Mouse (Mus musculus) limb, embryonic 12.5 days (tissue): ENCODE results near the gene Ndst2. TPM values are rescaled to one million over a fixed set of nuclear protein-coding genes. Genes with fewer than 3 reads are reported as not detected.

ENCODE experiments used
- ATAC-seq: fragments of 200-750 bp; cut with Nextera tagmentation; 2 replicates; pipeline ENCODE4 v1.8.0; 2017; ENCODE audit warnings: low read depth, moderate TSS enrichment; ENCODE audit not compliant: insufficient number of reproducible peaks, insufficient read depth, low FRiP score, low TSS enrichment
- H3K27ac ChIP-seq: fragments of 300-500 bp; sonication (generic); 2 replicates; pipeline ENCODE4 v1.5.1; 2016; ENCODE audit warnings: mild to moderate bottlenecking, moderate library complexity
- H3K27me3 ChIP-seq: fragments of 300-500 bp; sonication (generic); 2 replicates; pipeline ENCODE4 v1.6.1; 2016; ENCODE audit warnings: mild to moderate bottlenecking, moderate library complexity
- H3K36me3 ChIP-seq: fragments of 300-500 bp; sonication (generic); 2 replicates; pipeline ENCODE4 v1.6.1; 2016; ENCODE audit warnings: mild to moderate bottlenecking, moderate library complexity
- H3K4me1 ChIP-seq: fragments of 300-500 bp; sonication (generic); replicated peaks from 2 replicates; pipeline ENCODE4 v1.6.1; 2016
- H3K4me2 ChIP-seq: fragments of 300-500 bp; sonication (generic); 2 replicates; pipeline ENCODE4 v1.6.1; 2016; ENCODE audit warnings: mild to moderate bottlenecking, moderate library complexity
- H3K4me3 ChIP-seq: fragments of 300-500 bp; sonication (generic); replicated peaks from 2 replicates; pipeline ENCODE4 v1.5.1; 2016; ENCODE audit warnings: mild to moderate bottlenecking
- H3K9ac ChIP-seq: fragments of 300-500 bp; sonication (generic); replicated peaks from 2 replicates; pipeline ENCODE4 v1.6.1; 2016; ENCODE audit warnings: mild to moderate bottlenecking, moderate library complexity
- H3K9me3 ChIP-seq: fragments of 300-500 bp; sonication (generic); 2 replicates; pipeline ENCODE4 v1.6.1; 2016; ENCODE audit warnings: mild to moderate bottlenecking, moderate library complexity
- WGBS: fragments of 180-500 bp; shearing (Covaris S2); methylation state at CpG from one replicate; pipeline ENCODE4 v1.1.7; 2016; 5-methylcytosine and 5-hydroxymethylcytosine counted together
- polyA plus RNA-seq: library from polyadenylated mRNA; unstranded; fragments of >200 nt; fragmentation: Nextera tagmentation; extraction: Ambion mirVana; gene quantifications from 2 replicates; pipeline ENCODE4 v1.2.1, GENCODE M21; 2016

Ndst2 gene
- polyA plus RNA-seq, 1 experiment from 2014 or later, result 29.6 TPM

DNA sequence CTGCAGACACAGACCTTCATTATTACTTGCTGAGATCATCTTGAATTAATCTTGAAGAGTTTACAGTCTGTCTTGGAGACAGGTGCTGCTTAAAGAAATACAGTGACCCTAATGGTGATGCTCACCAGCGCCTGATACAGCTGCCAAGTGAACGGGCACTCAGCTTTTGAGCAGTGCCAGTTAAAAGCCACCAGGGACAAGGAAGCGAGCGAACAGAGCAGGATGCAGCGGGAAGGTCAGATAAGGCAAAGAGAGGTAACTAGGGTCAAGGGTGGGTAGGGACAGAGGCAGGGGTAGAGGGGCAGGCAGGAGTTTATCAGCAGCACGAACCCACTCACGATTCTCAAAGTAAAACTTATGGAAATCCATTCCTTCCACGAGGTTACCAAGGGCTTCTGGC, 4.1 kb upstream of the Ndst2 start:
- peaks cover 2% of the 10 kb centered on the region; the same call in 1 of the 2 replicates for H3K4me1 ChIP-seq
- no peak overlapping the region for H3K27ac ChIP-seq
- H3K4me2 ChIP-seq, result no peak overlapping the region
- H3K27me3 ChIP-seq, result no peaks in the 10 kb centered on the region
- no peak for ATAC-seq
- H3K4me3 ChIP-seq, result no peak overlapping the region
- no peak overlapping the region for H3K9ac ChIP-seq
- H3K9me3 ChIP-seq, result no peaks in the 10 kb centered on the region
- 83% methylated on average over 8 of the region's 8 CpGs for WGBS
- peaks cover 77% of the 10 kb centered on the region for H3K36me3 ChIP-seq

DNA sequence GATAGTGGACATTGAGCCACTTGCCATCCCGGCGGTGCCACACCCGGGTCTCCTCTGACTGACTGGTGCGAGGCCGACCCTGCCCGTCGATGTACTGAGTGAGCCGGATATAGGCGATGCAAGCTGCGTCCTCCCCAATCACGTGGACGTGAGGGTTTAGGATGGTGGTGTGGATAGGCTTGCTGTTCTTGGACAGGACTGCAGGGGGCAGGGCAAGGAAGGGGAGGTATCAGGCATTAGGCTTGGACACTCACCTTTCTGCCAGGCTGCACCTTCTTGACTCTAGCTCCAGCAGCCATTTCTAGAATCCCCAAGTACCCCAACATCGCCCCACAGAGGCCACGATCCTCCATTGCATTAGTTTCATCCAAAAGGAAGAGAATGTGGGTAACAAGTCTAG, 2.9 kb upstream of the Ndst2 start:
- H3K9ac ChIP-seq, result no peak overlapping the region
- no peak overlapping the region for H3K27ac ChIP-seq
- H3K4me2 ChIP-seq, result no peak overlapping the region
- no peak overlapping the region for H3K4me3 ChIP-seq
- peaks cover 73% of the 10 kb centered on the region for H3K36me3 ChIP-seq
- WGBS, result 34% methylated on average over 14 of the region's 14 CpGs
- no peaks in the 10 kb centered on the region for H3K9me3 ChIP-seq
- H3K4me1 ChIP-seq, result peaks cover 8% of the 10 kb centered on the region
- no peaks in the 10 kb centered on the region for H3K27me3 ChIP-seq
- ATAC-seq, result no peak

DNA sequence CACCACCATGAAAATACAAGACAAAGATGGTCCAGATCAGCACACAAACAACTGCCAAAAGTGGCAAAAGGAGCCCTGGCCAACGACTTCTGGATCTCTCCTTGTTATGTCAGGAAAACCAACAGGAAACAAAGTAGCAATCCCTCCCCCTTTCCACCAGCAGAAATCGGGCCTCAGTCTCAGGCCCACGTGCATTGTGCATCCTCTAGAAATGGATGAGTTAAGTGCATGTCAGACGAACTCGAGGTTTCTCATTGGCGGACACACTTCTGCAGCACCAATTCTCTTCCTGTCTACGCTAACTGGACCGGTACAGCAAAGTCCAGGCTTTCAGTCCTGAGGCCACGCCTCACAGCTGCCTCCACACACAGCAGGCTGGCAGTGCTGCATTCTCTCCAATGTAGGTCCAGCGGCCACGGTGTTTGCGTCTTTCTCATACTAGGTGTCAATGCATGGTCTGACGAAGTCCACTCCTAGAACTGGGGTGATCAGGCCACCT, 1.6 kb upstream of the Ndst2 start:
- H3K36me3 ChIP-seq, result peaks cover 70% of the 10 kb centered on the region

DNA sequence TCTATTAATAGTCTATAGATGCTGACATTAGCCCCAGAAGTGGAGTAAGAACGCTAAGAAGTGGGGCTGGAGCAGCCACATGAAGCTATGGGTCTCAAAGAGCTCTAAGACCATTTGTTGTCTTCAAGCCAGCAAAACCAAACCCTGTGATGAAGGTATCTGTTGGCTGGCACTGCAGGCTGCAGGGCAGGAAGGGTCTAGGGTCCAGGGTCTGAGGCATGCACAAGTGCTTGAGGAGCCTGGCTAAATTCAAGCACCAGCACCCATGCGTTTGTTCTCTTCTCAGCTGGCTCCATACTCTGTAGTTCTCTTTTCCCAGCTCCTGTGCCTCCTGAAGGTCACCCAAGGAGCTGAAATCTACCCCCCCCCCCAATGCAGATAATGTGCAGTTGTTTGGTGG, 690 bp upstream of the Ndst2 start:
- H3K4me1 ChIP-seq, result peaks cover 8% of the 10 kb centered on the region
- H3K9me3 ChIP-seq, result no peaks in the 10 kb centered on the region
- H3K27me3 ChIP-seq, result no peaks in the 10 kb centered on the region
- ATAC-seq, result no peak
- 0 out of 2 replicates have a peak overlapping the region, but pooled peaks have one; percentile 18 for H3K9ac ChIP-seq
- peaks cover 70% of the 10 kb centered on the region for H3K36me3 ChIP-seq
- H3K27ac ChIP-seq, result peak overlapping the region; percentile 76
- H3K4me3 ChIP-seq, result no peak overlapping the region
- peak overlapping the region; percentile 90 for H3K4me2 ChIP-seq
- 67% methylated on average over 2 of the region's 2 CpGs for WGBS

More for the DNA sequence above, 1.6 kb upstream of the Ndst2 start:
- Histone ChIP-seq H3K4me2 (no peak overlapping the region), H3K4me3 (no peak overlapping the region), H3K9me3 (no peaks in the 10 kb centered on the region), H3K27ac (0 out of 2 replicates have a peak overlapping the region, but pooled peaks have one; percentile 76), H3K4me1 (peaks cover 8% of the 10 kb centered on the region), H3K27me3 (no peaks in the 10 kb centered on the region), H3K9ac (no peak overlapping the region)
- WGBS, result 88% methylated on average over 13 of the region's 13 CpGs
- ATAC-seq, result no peak

DNA sequence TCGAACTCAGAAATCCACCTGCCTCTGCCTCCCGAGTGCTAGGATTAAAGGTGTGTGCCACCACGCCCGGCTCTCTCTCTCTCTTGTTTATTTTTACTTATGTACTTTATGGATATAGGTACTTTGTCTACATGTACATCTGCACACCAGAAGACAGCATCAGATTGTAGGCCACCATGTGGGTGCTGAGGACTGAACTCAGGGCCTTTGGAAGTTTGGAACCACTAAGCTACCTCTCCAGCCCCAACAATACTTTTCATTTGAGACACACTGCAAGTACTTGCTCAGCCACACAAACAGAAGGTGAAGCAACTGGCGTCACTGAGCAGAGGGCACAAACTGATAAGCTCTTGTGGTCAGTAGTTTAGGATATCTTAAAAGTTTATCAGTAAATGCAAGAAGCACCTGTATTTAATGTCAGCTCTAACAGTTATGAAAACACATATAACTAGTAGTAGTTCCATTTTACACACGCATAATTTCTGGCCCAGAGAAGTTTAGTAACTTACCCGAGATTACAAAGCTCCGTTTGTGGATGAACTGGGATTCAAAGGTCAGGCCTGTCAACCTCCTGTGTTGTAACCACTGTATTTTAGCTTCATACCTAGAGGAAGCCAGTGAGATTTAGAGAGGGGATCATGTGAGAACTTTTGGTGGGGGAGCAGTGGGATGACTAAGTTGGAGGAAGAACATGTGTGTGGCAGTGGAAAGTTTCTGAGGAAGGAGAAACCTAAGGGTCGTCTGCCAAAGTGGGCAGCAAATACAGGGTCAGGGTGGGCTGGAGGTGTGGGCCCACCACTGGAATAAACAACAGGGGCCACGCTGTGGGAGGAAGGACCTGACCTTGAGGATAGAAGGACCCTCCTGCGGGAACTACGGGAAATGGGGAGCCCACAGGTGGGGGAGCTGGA, 1.1 kb downstream of the Ndst2 start:
- 0 out of 2 replicates have a peak, but pooled peaks have one; percentile 4 for ATAC-seq
- 49% methylated on average over 12 of the region's 12 CpGs for WGBS
- Histone ChIP-seq H3K36me3 (peaks cover 69% of the 10 kb centered on the region), H3K4me3 (peak overlapping the region; percentile 86), H3K4me2 (peak overlapping the region; percentile 90), H3K27ac (peak overlapping the region; percentile 94), H3K9me3 (no peaks in the 10 kb centered on the region), H3K4me1 (peaks cover 8% of the 10 kb centered on the region), H3K27me3 (no peaks in the 10 kb centered on the region), H3K9ac (peak overlapping the region; percentile 91)

DNA sequence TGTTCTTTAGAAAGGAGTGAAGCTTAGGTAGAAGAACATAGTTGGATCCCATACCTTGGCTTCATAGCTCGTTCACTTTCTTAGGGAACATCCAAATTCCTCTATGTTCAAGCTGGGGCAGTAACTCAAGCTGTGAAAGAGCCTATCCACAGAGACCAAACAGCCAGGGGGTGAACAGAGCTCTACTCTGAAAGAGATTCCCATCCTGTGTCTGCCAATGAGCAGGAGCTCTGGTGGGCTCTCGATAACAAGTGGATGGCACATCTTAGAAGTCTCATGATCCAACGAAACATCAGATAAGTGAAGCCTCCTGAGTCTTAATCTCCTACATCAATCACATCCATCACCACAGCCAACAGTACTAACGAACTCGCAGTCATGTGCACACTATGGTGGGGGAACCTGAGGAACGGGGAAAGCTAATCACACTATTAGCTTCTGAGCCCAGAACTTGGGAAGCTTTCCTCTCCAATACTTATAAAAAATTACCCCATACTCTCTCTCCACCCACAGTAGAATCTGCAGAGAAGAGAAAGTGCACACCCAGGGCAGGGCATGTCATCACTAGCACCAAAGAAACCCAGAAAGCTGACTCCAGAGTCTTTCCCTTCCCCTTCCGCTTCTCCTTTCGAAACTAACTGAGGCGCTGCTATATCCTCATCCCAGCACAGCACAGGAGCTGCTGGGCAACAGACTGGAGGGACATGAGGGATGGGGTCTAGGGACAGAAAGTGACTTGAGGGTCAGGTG, 3.3 kb downstream of the Ndst2 start:
- H3K36me3 ChIP-seq, result peaks cover 73% of the 10 kb centered on the region
- H3K9ac ChIP-seq, result no peak overlapping the region
- no peak overlapping the region for H3K4me2 ChIP-seq
- no peak overlapping the region for H3K4me3 ChIP-seq
- H3K27ac ChIP-seq, result no peak overlapping the region
- no peak for ATAC-seq
- 88% methylated on average over 9 of the region's 9 CpGs for WGBS
- H3K27me3 ChIP-seq, result no peaks in the 10 kb centered on the region
- H3K4me1 ChIP-seq, result peaks cover 8% of the 10 kb centered on the region
- no peaks in the 10 kb centered on the region for H3K9me3 ChIP-seq

DNA sequence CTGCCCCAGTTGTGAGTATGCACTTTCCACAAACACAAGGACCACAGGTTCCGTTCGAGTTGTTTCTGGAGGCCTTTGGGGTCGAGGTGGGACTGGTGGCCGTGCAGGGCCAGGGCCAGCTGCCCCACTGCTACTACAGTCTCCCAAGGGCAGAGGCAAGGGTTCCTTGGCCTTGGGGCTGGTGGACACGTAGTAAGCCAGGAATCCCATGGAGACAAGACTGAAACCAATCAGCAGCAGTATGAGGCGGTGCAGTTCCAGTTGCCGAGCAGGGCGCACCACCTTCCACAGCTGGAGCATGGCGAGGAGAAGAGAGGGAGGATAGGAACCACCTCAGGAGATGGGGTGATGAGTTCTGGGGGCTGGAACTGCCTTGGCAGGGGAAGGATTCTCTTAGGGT, 4.5 kb downstream of the Ndst2 start:
- peaks cover 75% of the 10 kb centered on the region for H3K36me3 ChIP-seq
- 89% methylated on average over 9 of the region's 9 CpGs for WGBS
- H3K9me3 ChIP-seq, result no peaks in the 10 kb centered on the region
- peaks cover 8% of the 10 kb centered on the region for H3K4me1 ChIP-seq
- no peaks in the 10 kb centered on the region for H3K27me3 ChIP-seq
- no peak overlapping the region for H3K9ac ChIP-seq
- no peak for ATAC-seq
- H3K4me3 ChIP-seq, result no peak overlapping the region
- H3K4me2 ChIP-seq, result no peak overlapping the region
- no peak overlapping the region for H3K27ac ChIP-seq

DNA sequence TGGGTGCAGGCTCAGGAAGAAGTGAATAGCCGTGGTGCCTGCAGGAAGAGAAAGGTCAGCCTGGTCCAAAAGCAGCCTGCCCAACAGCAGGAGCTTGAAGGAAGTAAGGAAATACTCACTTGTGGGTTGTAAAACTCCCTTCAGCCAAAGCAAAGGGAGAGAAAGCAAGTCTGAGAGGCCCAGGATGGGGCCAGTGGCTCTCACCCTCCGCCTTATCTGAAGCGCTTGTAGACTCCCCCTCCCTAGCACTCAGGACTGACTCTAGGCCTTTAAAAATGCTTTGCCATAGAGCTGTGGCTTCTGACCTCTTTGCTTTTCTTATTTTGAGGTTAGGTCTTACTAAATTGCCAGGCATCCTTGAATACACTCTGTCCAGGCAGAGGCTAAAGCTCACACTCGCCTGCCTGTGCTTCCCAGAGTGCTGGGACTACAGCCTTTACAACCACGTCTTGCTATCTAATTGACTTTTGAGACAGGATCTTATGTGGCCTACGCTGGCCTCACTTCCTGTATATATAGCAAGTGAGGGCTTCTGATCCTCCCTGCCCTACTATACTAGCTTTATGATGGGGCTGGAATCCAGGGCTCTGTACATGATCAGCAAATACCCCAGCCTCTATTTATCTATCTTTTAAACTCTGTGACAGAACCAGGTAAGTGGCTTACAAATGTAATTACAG, 8.6 kb downstream of the Ndst2 start:
- no peak overlapping the region for H3K4me2 ChIP-seq
- peaks cover 98% of the 10 kb centered on the region for H3K36me3 ChIP-seq
- no peaks in the 10 kb centered on the region for H3K9me3 ChIP-seq
- no peak overlapping the region for H3K27ac ChIP-seq
- no peak for ATAC-seq
- WGBS, result 69% methylated on average over 6 of the region's 6 CpGs
- no peak overlapping the region for H3K4me3 ChIP-seq
- H3K4me1 ChIP-seq, result no peaks in the 10 kb centered on the region
- H3K27me3 ChIP-seq, result no peaks in the 10 kb centered on the region
- H3K9ac ChIP-seq, result no peak overlapping the region

DNA sequence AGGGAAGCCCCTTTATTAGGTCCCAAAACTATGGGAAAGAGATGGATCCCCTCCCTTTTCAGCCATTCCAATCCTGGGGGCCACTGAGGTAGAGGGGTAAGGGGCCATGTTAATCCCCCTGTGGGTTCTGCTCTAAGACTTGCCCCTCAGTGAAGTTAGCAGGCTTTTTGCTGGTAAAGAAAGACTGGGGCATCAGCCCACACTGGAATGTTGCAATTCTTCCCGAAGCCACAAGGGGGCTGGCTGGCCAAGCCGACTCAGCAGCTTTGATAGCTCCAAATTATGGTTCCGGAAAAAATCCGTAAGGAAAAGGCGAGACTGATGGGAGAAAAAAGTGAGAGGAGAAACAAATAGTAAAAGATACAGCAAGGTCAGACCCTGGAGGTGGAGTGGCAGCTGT, 10.3 kb downstream of the Ndst2 start:
- H3K36me3 ChIP-seq, result peaks cover 98% of the 10 kb centered on the region
- no peak overlapping the region for H3K4me2 ChIP-seq
- no peaks in the 10 kb centered on the region for H3K4me1 ChIP-seq
- no peak overlapping the region for H3K4me3 ChIP-seq
- H3K9me3 ChIP-seq, result no peaks in the 10 kb centered on the region
- H3K27ac ChIP-seq, result no peak overlapping the region
- H3K27me3 ChIP-seq, result no peaks in the 10 kb centered on the region
- ATAC-seq, result 0 out of 2 replicates have a peak, but pooled peaks have one; percentile 12
- 34% methylated on average over 5 of the region's 5 CpGs for WGBS
- H3K9ac ChIP-seq, result no peak overlapping the region

DNA sequence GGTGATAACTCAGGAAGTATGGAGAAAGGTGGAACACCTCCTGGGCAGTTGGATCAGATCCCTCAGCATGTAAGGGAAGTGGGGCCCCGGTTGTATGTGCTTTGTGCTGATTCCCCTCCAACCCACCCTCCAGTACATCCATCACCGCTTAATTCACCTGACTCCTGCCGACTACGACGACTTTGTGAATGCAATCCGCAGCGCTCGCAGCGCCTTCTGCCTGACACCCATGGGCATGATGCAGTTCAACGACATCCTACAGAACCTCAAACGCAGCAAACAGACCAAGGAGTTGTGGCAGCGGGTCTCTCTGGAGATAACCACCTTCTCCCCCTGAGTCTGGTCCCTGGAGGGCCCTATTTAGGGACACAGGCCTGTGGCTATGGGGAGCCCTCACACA, 11.4 kb downstream of the Ndst2 start:
- H3K9me3 ChIP-seq, result no peaks in the 10 kb centered on the region
- ATAC-seq, result no peak
- H3K27me3 ChIP-seq, result no peaks in the 10 kb centered on the region
- no peak overlapping the region for H3K27ac ChIP-seq
- 91% methylated on average over 12 of the region's 12 CpGs for WGBS
- no peak overlapping the region for H3K4me2 ChIP-seq
- H3K4me1 ChIP-seq, result no peaks in the 10 kb centered on the region
- no peak overlapping the region for H3K4me3 ChIP-seq
- H3K36me3 ChIP-seq, result peaks cover 99% of the 10 kb centered on the region
- H3K9ac ChIP-seq, result no peak overlapping the region

DNA sequence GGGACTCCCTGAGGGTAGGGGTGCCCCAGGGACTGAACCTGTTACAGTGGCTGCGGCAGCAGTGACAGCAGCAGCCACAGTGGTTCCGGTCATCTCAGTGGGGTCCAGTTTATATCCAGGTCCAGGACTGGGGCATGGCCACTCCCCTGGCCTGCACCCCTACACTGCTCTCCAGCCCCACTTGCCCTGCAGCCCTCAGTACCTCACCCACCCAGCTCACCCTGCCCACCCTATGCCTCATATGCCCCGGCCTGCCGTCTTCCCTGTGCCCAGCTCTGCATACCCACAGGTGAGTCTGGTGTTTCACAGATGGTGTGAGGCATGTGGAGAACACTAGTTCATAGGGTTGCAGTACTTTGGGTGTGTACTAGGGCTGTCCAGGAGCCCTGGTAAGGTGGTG, 13.0 kb downstream of the Ndst2 start:
- Histone ChIP-seq H3K36me3 (peaks cover 99% of the 10 kb centered on the region), H3K27ac (no peak overlapping the region), H3K4me3 (no peak overlapping the region), H3K9ac (no peak overlapping the region), H3K9me3 (no peaks in the 10 kb centered on the region), H3K27me3 (no peaks in the 10 kb centered on the region), H3K4me1 (no peaks in the 10 kb centered on the region), H3K4me2 (no peak overlapping the region)
- WGBS, result 87% methylated on average over 4 of the region's 4 CpGs
- peak; percentile 46; the same call in 1 of the 2 replicates for ATAC-seq
